Mouse (Mus musculus) fat pad, adult 2 months (tissue): ENCODE data around the gene Fads3.

ENCODE experiments used
- DNase-seq: peaks from one replicate; pipeline ENCODE4 v3.0.0-alpha.2; 2011; ENCODE audit warnings: low read depth, low spot score; ENCODE audit errors: extremely low read depth

Gene Fads3

DNA sequence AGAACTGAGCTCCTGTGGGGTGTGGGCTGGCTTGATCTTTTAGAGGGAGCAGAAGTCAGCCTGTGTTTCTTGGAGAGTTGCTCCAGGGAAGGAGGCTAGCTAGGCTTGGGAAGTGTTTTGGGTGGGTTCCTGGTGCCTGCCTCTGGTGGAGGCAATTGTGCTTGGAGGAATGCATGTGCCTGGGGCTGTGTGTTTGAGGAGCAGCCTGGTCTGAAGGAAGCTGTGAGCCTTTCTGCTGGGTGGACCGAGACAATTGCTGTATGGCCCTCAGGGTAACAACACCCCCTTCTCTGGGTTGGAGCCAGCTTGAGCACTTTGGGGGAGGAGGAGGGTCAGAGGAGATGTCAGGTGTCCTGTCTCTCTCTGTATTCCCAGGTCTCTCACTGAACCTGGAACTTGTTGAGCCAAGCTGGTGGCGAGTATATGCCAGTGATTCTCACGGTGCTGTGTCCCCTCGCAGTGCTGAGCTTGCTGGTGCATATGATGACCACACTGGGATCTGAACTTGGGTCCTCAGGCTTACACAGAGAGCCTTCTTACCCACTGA is 22.1 kb upstream of the Fads3 start:
- DNase-seq = no peak

DNA sequence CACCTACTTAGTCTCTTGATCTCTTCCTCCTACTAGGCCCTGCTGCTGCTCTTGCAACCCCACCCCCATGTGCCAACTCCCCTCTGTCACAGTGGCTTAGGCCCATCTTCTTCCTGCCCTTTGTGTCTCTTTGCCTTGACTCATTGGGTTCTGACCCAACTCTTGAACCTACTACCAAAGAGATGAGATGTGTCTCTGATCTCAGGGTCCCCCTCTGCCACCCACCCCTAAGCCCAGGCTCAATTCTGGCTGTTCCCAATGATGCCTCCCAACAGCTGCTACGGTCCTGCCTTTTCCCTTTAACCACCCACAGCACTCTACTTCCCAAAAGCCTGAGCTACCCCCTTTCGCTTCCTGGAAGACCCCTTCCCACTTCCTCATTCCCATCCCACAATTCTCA is 19.4 kb upstream of the Fads3 start:
- no peak for DNase-seq

DNA sequence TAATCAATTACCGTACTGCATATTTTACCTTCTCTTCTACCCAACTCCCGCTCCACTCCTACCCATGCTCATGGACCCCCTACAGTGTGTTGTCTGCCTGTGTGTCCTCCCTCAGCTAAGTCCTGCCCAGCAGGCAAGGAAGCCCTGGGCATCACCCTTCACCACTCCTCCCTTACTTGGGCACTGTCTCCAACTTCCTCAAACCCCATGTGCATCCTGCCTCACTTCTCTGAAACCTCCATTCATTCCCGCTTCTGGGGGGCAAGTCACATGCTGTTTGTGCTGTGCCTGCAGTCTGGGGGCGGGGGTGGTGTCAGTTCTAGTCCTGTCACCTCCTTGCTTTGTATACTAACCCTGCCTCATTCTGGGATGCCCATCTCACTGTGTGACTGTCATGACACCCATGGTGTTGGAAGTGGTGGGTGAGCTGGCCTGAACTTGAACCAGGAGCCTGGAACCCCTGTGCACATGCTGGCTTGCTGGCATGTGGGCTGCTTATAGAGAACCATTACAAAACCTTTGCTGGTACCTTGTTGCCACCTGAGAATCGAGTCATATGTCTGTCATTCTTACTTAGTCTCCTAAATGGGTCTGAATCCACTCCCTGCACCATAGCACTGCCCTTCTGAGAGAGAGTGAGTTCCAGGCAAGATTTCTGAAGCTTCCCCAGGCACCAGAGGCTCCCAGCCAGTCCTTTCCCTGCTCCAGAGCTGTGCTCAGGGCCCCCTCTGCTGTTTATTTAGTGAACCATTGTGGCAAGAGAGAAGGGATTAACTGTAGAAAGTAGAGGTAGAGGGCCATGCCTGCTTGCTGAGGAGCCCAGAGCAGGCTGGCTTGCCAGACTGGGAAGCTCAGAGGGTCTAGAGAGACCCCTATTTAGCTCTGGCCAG is 18.7 kb upstream of the Fads3 start:
- DNase-seq = no peak

- DNase-seq = no peak
These were observed 18.0 kb upstream of the Fads3 start for GRCm38 (mm10) chr19:10023304-10023758.

DNA sequence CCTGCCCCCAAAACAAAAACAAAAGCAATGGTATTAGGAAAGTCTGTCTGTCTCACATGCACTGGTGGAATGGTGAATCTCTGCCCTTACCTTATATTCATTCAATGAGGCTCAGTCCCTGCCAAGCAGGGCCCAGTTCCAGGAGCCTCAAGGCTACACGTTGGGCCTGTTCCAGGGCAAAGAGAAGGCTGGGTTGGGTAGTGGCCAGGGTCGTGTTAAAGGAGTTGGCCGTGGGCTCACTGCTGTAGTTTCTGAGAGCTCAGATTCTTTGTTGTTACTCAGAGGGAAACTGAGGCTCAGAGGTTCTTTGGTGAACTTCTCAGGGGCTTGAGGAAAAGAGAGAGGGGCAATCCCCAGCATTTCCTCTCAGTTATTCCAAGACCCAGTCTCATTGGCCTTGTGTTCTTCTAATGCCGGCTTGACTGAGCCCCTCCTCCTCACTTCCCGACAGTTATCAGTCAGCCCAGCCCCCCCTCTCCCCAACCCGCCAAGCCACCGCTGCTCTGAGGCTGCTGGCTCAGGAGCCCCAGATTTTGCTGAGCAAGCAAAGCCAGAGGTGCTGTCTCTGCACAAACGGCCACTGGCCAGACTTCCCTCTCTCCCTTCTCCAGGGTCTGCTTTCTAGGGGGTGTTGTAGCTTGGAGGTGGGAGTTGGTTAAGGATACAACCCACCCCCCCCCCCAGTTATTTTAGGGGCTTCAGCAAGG is 16.0 kb upstream of the Fads3 start:
- DNase-seq = no peak

- DNase-seq = no peak
These were observed 11.6 kb upstream of the Fads3 start for GRCm38 (mm10) chr19:10029746-10030145.

GRCm38 (mm10) chr19:10033211-10033973 is 8.0 kb upstream of the Fads3 start:
- no peak for DNase-seq

DNA sequence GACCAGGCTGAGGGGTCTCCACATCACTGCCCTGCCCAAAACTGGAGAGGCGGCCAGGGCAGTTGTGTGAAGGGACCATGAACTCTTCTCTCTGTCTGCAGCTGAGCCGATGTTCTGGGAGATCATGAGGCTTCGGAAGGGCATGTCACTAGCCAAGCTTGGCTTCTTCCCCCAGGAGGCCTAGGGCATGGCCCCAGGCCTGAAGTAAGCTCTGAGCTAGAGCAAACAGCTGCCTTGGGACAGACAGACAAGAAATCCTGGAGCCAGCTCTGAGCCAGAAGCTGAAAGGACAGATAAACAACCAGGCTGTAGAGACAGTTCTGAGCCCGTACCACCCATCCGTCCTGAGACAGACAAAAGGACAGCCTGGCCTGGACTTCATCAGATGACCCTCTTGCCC is 7.0 kb upstream of the Fads3 start:
- no peak for DNase-seq

- no peak for DNase-seq
These were observed 6.5 kb upstream of the Fads3 start for GRCm38 (mm10) chr19:10034785-10035447.

GRCm38 (mm10) chr19:10037534-10037933 is 3.8 kb upstream of the Fads3 start:
- no peak for DNase-seq

DNA sequence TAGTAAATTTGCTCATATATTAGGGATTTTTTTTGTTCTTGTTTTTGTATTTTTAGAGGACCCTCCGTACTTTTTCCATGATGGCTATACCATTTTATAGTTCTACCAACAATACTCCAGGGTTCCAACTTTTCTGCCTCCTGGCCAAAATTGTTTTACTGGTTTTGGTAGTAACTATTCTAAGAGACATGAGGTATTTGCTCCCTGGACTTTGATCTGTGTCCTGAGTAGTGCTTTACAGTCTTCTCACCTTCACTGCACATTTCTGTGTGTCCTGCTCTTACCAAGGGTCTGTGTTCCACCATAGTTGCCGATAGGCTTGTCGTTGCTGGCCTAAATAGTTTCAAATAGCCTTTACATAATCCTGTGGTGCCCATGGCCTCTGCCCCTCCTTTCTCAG is 3.0 kb upstream of the Fads3 start:
- DNase-seq = no peak

DNA sequence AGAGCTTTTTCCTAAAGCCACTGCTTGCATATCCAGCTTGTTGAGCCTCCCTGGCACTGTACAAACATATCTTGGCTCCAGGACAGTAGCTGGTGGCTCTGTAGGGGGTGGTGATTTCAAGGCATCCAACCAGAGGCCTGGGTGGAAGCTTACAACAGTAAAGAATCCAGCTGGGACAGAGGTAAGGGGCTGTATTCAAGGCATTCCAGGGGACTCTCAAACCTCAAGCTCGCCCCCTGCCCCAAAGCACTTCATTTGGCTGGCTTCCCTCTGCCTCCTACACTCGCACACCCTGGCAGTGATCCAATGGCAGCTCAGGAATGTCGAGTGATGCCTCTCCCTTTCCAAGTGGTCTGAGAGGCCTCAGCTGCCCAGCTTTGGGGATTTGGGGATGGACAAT is 2.5 kb upstream of the Fads3 start:
- no peak for DNase-seq

GRCm38 (mm10) chr19:10039615-10040014 is 1.8 kb upstream of the Fads3 start:
- no peak for DNase-seq

DNA sequence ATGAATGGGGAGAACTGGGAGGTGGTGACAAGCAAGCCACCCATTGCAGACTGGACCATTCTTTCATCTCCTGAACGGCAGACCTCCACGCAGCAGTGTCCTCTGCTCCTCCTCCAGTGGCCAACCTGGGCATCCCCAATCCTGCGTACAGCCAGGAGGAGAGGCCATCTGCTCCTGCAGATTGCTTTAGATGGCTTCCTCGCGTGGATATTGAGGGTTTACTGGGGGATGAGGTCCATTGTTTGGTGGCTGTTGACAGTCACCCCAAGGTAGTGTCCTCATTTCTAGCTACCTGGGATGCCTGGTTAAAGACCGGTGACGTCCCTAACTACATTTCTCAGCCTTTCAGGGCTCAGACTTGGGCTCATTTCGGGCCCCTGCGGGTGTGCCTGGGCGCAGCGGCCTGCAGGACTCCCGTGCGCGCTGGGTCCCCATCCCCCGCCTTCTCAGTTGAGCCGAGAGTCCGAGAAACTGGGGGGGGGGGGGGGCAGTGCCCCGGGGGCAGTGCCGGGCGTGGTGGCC is 442 bp upstream of the Fads3 start:
- no peak for DNase-seq

GRCm38 (mm10) chr19:10042232-10042631 is 863 bp downstream of the Fads3 start:
- DNase-seq = no peak

- no peak for DNase-seq
These were observed 1.4 kb downstream of the Fads3 start for GRCm38 (mm10) chr19:10042816-10043215.

GRCm38 (mm10) chr19:10043643-10044042 is 2.3 kb downstream of the Fads3 start:
- no peak for DNase-seq

DNA sequence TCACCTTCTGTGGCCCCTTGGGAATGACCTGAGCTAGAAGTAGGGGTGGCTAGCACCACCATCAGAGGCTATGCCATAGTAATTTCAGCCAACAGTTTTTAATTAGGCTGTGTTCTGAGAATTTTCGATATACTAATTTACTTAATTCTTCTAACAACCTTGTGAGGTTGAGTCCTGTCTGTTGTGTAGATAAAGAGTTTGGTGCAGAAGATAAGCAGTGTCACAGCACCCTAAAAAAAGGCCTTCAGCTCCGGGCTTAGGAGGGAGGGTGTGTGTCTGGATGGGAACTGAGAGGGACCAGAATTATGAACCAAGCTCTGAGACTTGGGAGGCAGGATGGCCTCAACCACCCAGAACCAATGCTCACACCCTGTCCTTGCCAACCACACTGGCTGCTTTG is 4.3 kb downstream of the Fads3 start:
- DNase-seq = no peak

- DNase-seq = no peak
These were observed 5.0 kb downstream of the Fads3 start for GRCm38 (mm10) chr19:10046346-10046745.

- DNase-seq = no peak
These were observed 5.6 kb downstream of the Fads3 start for GRCm38 (mm10) chr19:10046983-10047382.
